Mouse (Mus musculus) myocyte (in vitro differentiated cells): ENCODE data around the gene Hoxc5. TPM values are rescaled to one million over a fixed set of nuclear protein-coding genes. Genes with fewer than 3 reads are reported as not detected.

Source experiments
- H3K27me3 ChIP-seq: one replicate; pipeline ENCODE4 v1.6.1; 2011; ENCODE audit not compliant: control insufficient read depth, insufficient read depth, insufficient read length
- H3K36me3 ChIP-seq: one replicate; pipeline ENCODE4 v1.6.1; 2011; ENCODE audit not compliant: control insufficient read depth, insufficient read depth
- H3K4me2 ChIP-seq: one replicate; pipeline ENCODE4 v1.6.1; 2011; ENCODE audit warnings: low read depth, control low read depth
- H3K4me3 ChIP-seq: one replicate; pipeline ENCODE4 v1.5.1; 2011; ENCODE audit warnings: mild to moderate bottlenecking, control low read depth, moderate library complexity
- H3K79me2 ChIP-seq: one replicate; pipeline ENCODE4 v1.6.1; 2011; ENCODE audit not compliant: control insufficient read depth, insufficient read depth
- H3ac ChIP-seq: one replicate; pipeline ENCODE4 v1.6.1; 2011; ENCODE audit not compliant: control insufficient read depth, insufficient read length
- CEBPB ChIP-seq: IDR thresholded peaks from 2 replicates; pipeline ENCODE4 v1.6.1; 2011; ENCODE audit warnings: mild to moderate bottlenecking, moderate library complexity; ENCODE audit not compliant: poor library complexity, insufficient read depth, severe bottlenecking
- E2F4 ChIP-seq: IDR thresholded peaks from one replicate; pipeline ENCODE4 v1.6.1; 2011; ENCODE audit warnings: mild to moderate bottlenecking, control low read depth, moderate library complexity; ENCODE audit not compliant: insufficient read depth
- MAX ChIP-seq: IDR thresholded peaks from one replicate; pipeline ENCODE4 v1.6.1; 2011; ENCODE audit warnings: low read depth, mild to moderate bottlenecking, control low read depth
- MYOD1 ChIP-seq, 3 experiments: IDR thresholded peaks; one replicate each; pipeline ENCODE4 v1.6.1; 2011; ENCODE audit warnings: control low read depth in 2 of 3, low read depth in 2 of 3, mild to moderate bottlenecking in 2 of 3, moderate library complexity in 1 of 3; ENCODE audit not compliant: insufficient read length in 2 of 3, control insufficient read depth in 1 of 3
- MYOG ChIP-seq, 3 experiments: IDR thresholded peaks; one replicate each; pipeline ENCODE4 v1.6.1; 2011; ENCODE audit warnings: control low read depth in 2 of 3, low read depth in 2 of 3, mild to moderate bottlenecking in 2 of 3; ENCODE audit not compliant: insufficient read length in 2 of 3, control insufficient read depth in 1 of 3, insufficient read depth in 1 of 3
- POLR2A ChIP-seq: IDR thresholded peaks from one replicate; pipeline ENCODE4 v1.6.1; 2011; ENCODE audit warnings: low read depth, mild to moderate bottlenecking, control low read depth, moderate library complexity; ENCODE audit not compliant: insufficient read length
- POLR2AphosphoS2 ChIP-seq: IDR thresholded peaks from one replicate; pipeline ENCODE4 v1.6.1; 2011; ENCODE audit warnings: low read depth, control low read depth; ENCODE audit not compliant: insufficient read length
- REST ChIP-seq: IDR thresholded peaks from one replicate; pipeline ENCODE4 v1.6.1; 2011; ENCODE audit warnings: mild to moderate bottlenecking, control low read depth, moderate library complexity; ENCODE audit not compliant: insufficient read depth, insufficient read length
- SRF ChIP-seq: IDR thresholded peaks from one replicate; pipeline ENCODE4 v1.6.1; 2011; ENCODE audit warnings: low read depth; ENCODE audit not compliant: control insufficient read depth, insufficient read length
- TCF12 ChIP-seq: IDR thresholded peaks from one replicate; pipeline ENCODE4 v1.6.1; 2011; ENCODE audit warnings: mild to moderate bottlenecking, control low read depth; ENCODE audit not compliant: poor library complexity, insufficient read depth, severe bottlenecking
- TCF3 ChIP-seq: IDR thresholded peaks from one replicate; pipeline ENCODE4 v1.6.1; 2011; ENCODE audit warnings: low read depth, control low read depth; ENCODE audit not compliant: insufficient read length
- USF1 ChIP-seq: IDR thresholded peaks from one replicate; pipeline ENCODE4 v1.6.1; 2011; ENCODE audit warnings: low read depth, mild to moderate bottlenecking, control low read depth, moderate library complexity
- polyA plus RNA-seq: library from polyadenylated mRNA; unstranded; fragments of >200 nt; fragmentation: generic; extraction: Trizol; gene quantifications from one replicate; pipeline ENCODE4 v1.2.1, GENCODE M21; 2012; ENCODE audit warnings: missing spikeins

Hoxc5 gene
- polyA plus RNA-seq, 1 experiment = 1.2 TPM

GRCm38 (mm10) chr15:102955007-102955382 is 12.2 kb upstream of the Hoxc5 start:
- TF ChIP-seq POLR2A = peak; percentile 0
- peak in 1 of 3 experiments; percentile 43 for TF ChIP-seq MYOG (IDR thresholded peaks at IDR 0.05; ENCODE audit: control insufficient read depth in 1 of 3, insufficient read depth in 1 of 3, insufficient read length in 2 of 3, low read depth in 2 of 3)
- no peak for TF ChIP-seq TCF3
- peak overlapping the region; percentile 91 for H3K4me3 ChIP-seq
- peak overlapping the region; percentile 79 for H3ac ChIP-seq
- H3K27me3 ChIP-seq = no peaks in the 10 kb centered on the region
- peaks cover 74% of the 10 kb centered on the region for H3K79me2 ChIP-seq
- no peaks in the 10 kb centered on the region for H3K36me3 ChIP-seq
- H3K4me2 ChIP-seq = peak overlapping the region; percentile 100

- peak overlapping the region; percentile 91 for H3K4me3 ChIP-seq
- H3K79me2 ChIP-seq = peaks cover 82% of the 10 kb centered on the region
- H3K27me3 ChIP-seq = no peaks in the 10 kb centered on the region
- peak overlapping the region; percentile 79 for H3ac ChIP-seq
- H3K36me3 ChIP-seq = no peaks in the 10 kb centered on the region
- TF ChIP-seq MYOD1 (IDR thresholded peaks at IDR 0.05; ENCODE audit: control insufficient read depth in 1 of 3, insufficient read length in 2 of 3, low read depth in 2 of 3) (peak in 2 of 3 experiments; percentile 19 to 38), MYOG (IDR thresholded peaks at IDR 0.05; ENCODE audit: control insufficient read depth in 1 of 3, insufficient read depth in 1 of 3, insufficient read length in 2 of 3, low read depth in 2 of 3) (peak in 1 of 3 experiments; percentile 42), POLR2AphosphoS2 (peak; percentile 82), USF1 (no peak), POLR2A (peak; percentile 64), MAX (no peak)
- peak overlapping the region; percentile 100 for H3K4me2 ChIP-seq
Measured at GRCm38 (mm10) chr15:102955833-102956640, 11.2 kb upstream of the Hoxc5 start.

DNA sequence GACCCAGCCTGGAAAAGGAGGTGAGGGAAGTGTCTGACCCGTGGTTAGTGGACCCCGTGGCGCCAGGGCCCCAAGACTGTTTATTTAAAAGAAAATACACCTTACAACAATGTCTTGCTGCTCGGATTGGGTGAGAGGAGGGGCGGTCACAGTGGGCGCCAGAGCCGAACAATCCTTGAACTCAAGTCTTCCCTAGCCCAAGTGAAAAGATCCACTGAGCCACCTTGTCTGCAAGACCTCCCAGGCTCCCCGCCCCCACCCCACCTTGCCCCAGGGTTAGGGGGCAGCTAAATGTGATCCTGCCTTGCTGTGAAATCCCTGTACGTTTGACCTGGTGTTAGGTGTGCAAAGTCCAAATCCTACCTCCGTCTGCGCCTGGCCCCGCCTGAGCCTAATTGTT is 10.3 kb upstream of the Hoxc5 start:
- Histone ChIP-seq H3K4me2 (peak overlapping the region; percentile 100), H3K27me3 (no peaks in the 10 kb centered on the region)

GRCm38 (mm10) chr15:102959663-102960191 is 7.5 kb upstream of the Hoxc5 start:
- Histone ChIP-seq H3K79me2 (peaks cover 98% of the 10 kb centered on the region), H3K4me3 (peak overlapping the region; percentile 85), H3K27me3 (no peaks in the 10 kb centered on the region), H3K36me3 (no peaks in the 10 kb centered on the region), H3ac (peak overlapping the region; percentile 27), H3K4me2 (peak overlapping the region; percentile 100)
- TF ChIP-seq POLR2AphosphoS2 (peak; percentile 60), REST (no peak)

More for the DNA sequence above, 10.3 kb upstream of the Hoxc5 start:
- H3K36me3 ChIP-seq = no peaks in the 10 kb centered on the region
- H3K79me2 ChIP-seq = peaks cover 84% of the 10 kb centered on the region
- TF ChIP-seq TCF3 (no peak), CEBPB (no peak), E2F4 (no peak), POLR2AphosphoS2 (peak; percentile 13)
- peak overlapping the region; percentile 79 for H3ac ChIP-seq
- H3K4me3 ChIP-seq = peak overlapping the region; percentile 91

- TF ChIP-seq TCF3 (no peak), CEBPB (no peak), TCF12 (no peak), REST (no peak), MYOG (IDR thresholded peaks at IDR 0.05; ENCODE audit: control insufficient read depth in 1 of 3, insufficient read depth in 1 of 3, insufficient read length in 2 of 3, low read depth in 2 of 3) (no peak), USF1 (no peak), POLR2A (peak; percentile 59), MAX (no peak), POLR2AphosphoS2 (peak; percentile 65)
- peak overlapping the region; percentile 85 for H3K4me3 ChIP-seq
- no peaks in the 10 kb centered on the region for H3K36me3 ChIP-seq
- peak overlapping the region; percentile 11 for H3ac ChIP-seq
- H3K4me2 ChIP-seq = peak overlapping the region; percentile 100
- no peaks in the 10 kb centered on the region for H3K27me3 ChIP-seq
- H3K79me2 ChIP-seq = peaks cover 95% of the 10 kb centered on the region
Measured at GRCm38 (mm10) chr15:102961728-102962127, 5.5 kb upstream of the Hoxc5 start.

DNA sequence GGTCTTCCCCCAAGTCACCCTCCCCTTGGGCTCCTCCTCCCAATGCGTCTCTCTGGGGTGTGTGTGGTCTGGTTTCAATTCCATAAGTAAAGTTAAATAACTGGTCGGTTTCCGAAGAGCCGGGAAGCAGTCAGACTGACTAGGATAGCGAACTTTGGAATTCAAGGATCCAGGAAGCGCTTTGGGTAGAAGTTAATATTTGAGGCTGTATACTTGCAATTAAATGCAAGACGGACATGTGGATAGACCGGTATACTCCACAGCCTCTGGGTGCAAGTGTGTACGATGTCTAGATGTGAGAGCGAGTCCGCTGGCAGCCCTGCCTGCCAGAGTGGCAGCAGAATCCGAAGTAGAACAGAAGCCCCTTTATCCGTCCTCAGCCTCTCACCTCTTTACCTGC is 4.8 kb upstream of the Hoxc5 start:
- Histone ChIP-seq H3K4me3 (peak overlapping the region; percentile 85), H3K4me2 (peak overlapping the region; percentile 100), H3K27me3 (no peaks in the 10 kb centered on the region)

More for the DNA sequence above, 4.8 kb upstream of the Hoxc5 start:
- no peak for TF ChIP-seq REST
- TF ChIP-seq TCF12 = no peak
- TF ChIP-seq CEBPB = peak; percentile 23; the same call in 1 of the 2 replicates
- no peak for TF ChIP-seq SRF
- TF ChIP-seq POLR2AphosphoS2 = peak; percentile 18
- TF ChIP-seq MAX = no peak
- TF ChIP-seq POLR2A = peak; percentile 8
- H3K79me2 ChIP-seq = peaks cover 95% of the 10 kb centered on the region
- peak overlapping the region; percentile 11 for H3ac ChIP-seq
- no peaks in the 10 kb centered on the region for H3K36me3 ChIP-seq
